Mouse (Mus musculus): Measurements from ENCODE around the gene Atl1. TPM values are rescaled to one million over a fixed set of nuclear protein-coding genes. Genes with fewer than 3 reads are reported as not detected.

Gene Atl1
- total and polyA plus RNA-seq, 2 experiments from 2014 or later: 132 to 156 TPM

DNA sequence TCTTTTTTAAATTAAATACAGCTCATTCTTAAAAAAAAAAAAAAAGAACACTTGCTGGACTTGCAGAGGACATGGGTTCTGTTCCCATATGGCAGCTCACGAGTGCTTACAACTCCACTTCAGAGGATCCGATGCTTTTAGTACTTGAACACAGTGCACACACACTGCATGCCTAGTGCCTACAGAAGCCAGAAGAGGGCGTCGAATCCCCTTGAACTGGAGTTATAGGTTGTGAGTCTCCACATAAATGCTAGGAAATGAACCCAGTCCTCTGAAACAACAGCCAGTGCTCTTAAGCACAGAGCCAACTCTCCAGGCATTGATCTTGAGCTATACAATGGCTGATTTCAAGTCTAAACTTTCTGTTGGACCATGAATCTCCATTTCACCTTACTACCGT lies 90.5 kb downstream of the Atl1 start:
- no peak overlapping the region for H3K9ac ChIP-seq
- H3K4me1 ChIP-seq (ENCODE audit: insufficient read depth): peaks cover 4% of the 10 kb centered on the region; the same call in 1 of the 2 replicates
- no peaks in the 10 kb centered on the region for H3K27me3 ChIP-seq (ENCODE audit: insufficient read depth, low read length)
- H3K36me3 ChIP-seq (ENCODE audit: insufficient read depth): peaks cover 16% of the 10 kb centered on the region; the same call in 1 of the 2 replicates
- peak; percentile 40; the same call in 1 of the 2 replicates for TF ChIP-seq CTCF (IDR thresholded peaks at IDR 0.05; ENCODE audit: low read depth)
- 69% methylated on average over 5 of the region's 5 CpGs for WGBS
- ATAC-seq: no peak
- no peak overlapping the region for H3K27ac ChIP-seq (ENCODE audit: low read depth, low read length)
- no peak overlapping the region for H3K4me3 ChIP-seq (ENCODE audit: low read depth, low read length)
- H3K9me3 ChIP-seq (ENCODE audit: low read length): no peaks in the 10 kb centered on the region
- DNase-seq: no peak
- H3K4me2 ChIP-seq (ENCODE audit: low read depth): no peak overlapping the region

GRCm38 (mm10) chr12:69985546-69985945 lies 93.1 kb downstream of the Atl1 start:
- no peak overlapping the region for H3K9ac ChIP-seq
- DNase-seq: no peak
- H3K27me3 ChIP-seq (ENCODE audit: insufficient read depth, low read length): no peaks in the 10 kb centered on the region
- peak overlapping the region; percentile 82 for H3K4me3 ChIP-seq (ENCODE audit: low read depth, low read length)
- peaks cover 16% of the 10 kb centered on the region; the same call in 1 of the 2 replicates for H3K36me3 ChIP-seq (ENCODE audit: insufficient read depth)
- H3K9me3 ChIP-seq (ENCODE audit: low read length): no peaks in the 10 kb centered on the region
- H3K27ac ChIP-seq (ENCODE audit: low read depth, low read length): no peak overlapping the region
- peaks cover 4% of the 10 kb centered on the region; the same call in 1 of the 2 replicates for H3K4me1 ChIP-seq (ENCODE audit: insufficient read depth)
- 16% methylated on average over 4 of the region's 4 CpGs for WGBS
- H3K4me2 ChIP-seq (ENCODE audit: low read depth): peak overlapping the region; percentile 80
- ATAC-seq: no peak
- TF ChIP-seq CTCF (IDR thresholded peaks at IDR 0.05; ENCODE audit: low read depth): no peak

DNA sequence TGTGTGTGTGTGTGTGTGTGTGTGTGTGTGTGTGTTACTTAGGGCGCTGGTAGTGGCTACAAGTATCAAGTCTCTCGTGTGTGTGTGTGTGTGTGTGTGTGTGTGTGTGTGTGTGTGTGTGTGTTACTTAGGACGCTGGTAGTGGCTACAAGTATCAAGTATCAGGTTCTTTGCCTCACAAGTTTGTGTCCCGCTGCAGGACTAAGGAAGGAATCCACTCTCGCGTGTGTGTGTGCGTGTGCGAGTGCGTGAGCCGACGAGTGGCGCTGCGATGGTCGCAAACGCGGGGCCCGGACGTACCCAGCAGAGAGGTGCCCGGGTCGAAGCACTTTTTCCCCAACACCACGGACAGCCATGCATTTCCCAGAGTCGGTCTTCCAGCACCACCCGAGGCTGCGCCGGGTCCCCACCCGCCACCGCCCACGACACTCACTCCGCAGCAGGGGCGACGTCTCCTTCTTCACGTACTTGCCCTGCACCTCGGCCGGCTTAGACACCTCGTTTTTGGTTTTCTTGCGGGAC lies 93.9 kb downstream of the Atl1 start:
- H3K27ac ChIP-seq (ENCODE audit: low read depth, low read length): peak overlapping the region; percentile 75
- ATAC-seq (peak; percentile 42), DNase-seq (peak; percentile 54)
- peaks cover 4% of the 10 kb centered on the region; the same call in 1 of the 2 replicates for H3K4me1 ChIP-seq (ENCODE audit: insufficient read depth)
- peak overlapping the region; percentile 82 for H3K4me3 ChIP-seq (ENCODE audit: low read depth, low read length)
- H3K27me3 ChIP-seq (ENCODE audit: insufficient read depth, low read length): no peaks in the 10 kb centered on the region
- peak overlapping the region; percentile 81 for H3K9ac ChIP-seq
- H3K4me2 ChIP-seq (ENCODE audit: low read depth): peak overlapping the region; percentile 80
- peaks cover 16% of the 10 kb centered on the region; the same call in 1 of the 2 replicates for H3K36me3 ChIP-seq (ENCODE audit: insufficient read depth)
- TF ChIP-seq CTCF (IDR thresholded peaks at IDR 0.05; ENCODE audit: low read depth): no peak
- WGBS: under 1% methylated on average over 36 of the region's 36 CpGs
- no peaks in the 10 kb centered on the region for H3K9me3 ChIP-seq (ENCODE audit: low read length)

- H3K36me3 ChIP-seq (ENCODE audit: insufficient read depth): peaks cover 10% of the 10 kb centered on the region; the same call in 1 of the 2 replicates
- peak within 1 kb of the TSS; percentile 80 for H3K4me2 ChIP-seq (ENCODE audit: low read depth)
- H3K4me3 ChIP-seq (ENCODE audit: low read depth, low read length): peak within 1 kb of the TSS; percentile 82
- H3K9me3 ChIP-seq (ENCODE audit: low read length): no peaks in the 10 kb centered on the region
- ATAC-seq (peak; percentile 92), DNase-seq (peak; percentile 89)
- peaks cover 4% of the 10 kb centered on the region; the same call in 1 of the 2 replicates for H3K4me1 ChIP-seq (ENCODE audit: insufficient read depth)
- peak; percentile 17; the same call in 1 of the 2 replicates for TF ChIP-seq CTCF (IDR thresholded peaks at IDR 0.05; ENCODE audit: low read depth)
- no peaks in the 10 kb centered on the region for H3K27me3 ChIP-seq (ENCODE audit: insufficient read depth, low read length)
- 1% methylated on average over 99 of the region's 102 CpGs for WGBS
- H3K27ac ChIP-seq (ENCODE audit: low read depth, low read length): peak within 1 kb of the TSS; percentile 75
- H3K9ac ChIP-seq: peak within 1 kb of the TSS; percentile 81
These were observed 94.5 kb downstream of the Atl1 start, which contains the start of gene Sav1 for GRCm38 (mm10) chr12:69986786-69987497. Gene Sav1, minus strand, starts transcription at chr12:69987002.

DNA sequence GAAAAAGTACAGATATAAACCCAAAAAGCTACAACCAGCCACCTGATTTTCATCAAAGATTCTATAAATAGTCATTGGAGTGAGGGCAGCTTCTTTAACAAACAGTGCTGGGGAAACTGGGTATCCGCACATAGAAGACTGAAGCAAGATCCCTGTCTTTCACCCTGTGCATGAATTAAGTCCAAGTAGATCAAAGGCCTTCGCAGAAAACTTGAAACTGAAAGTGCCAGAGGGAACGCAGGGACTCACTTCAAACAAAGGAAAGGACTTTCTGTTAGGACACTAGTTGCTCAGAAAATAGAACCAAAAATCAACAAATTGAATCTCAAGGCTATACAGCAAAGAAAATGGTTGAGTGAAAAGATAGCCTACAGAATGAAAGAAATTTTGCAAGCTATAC lies 103.0 kb downstream of the Atl1 start:
- no peaks in the 10 kb centered on the region for H3K4me1 ChIP-seq (ENCODE audit: insufficient read depth)
- H3K4me3 ChIP-seq (ENCODE audit: low read depth, low read length): no peak overlapping the region

DNA sequence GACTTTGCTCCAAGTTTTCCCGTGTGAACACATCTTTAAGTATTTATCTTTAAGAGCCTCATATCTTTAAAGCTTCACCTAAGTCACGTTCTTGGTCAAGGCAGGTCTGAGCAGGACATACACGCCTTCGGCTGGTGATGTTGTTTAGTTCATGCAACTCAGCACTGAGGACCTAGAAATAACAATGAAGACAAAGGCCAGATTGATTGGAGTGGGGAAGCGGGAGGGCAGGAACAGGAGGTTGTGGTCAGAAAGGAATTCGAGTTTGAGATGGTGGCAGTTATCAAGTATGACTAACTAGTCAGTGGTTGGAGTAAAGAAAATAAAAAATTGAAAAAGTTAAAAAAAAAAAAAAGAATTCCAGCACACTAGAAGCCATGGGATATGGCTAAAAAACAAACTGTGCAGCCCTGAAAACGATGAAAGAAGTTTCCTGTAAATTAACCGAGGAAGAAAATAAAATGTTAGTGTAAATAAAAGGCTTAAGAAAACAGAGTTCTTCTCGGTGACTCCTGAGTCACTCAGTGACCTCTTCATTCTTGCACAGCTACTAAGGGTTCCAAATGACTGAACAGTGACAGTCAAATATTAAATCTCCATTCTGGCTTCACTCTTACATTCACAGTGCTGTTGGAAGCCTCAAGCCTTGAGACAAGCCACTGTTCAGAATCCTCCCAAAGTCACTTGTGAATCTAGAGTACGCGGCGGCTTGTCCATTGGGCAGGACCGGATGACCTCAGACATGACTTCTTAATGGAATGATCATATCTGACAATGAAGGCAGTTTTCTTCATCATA lies 106.0 kb downstream of the Atl1 start:
- DNase-seq (no peak), ATAC-seq (no peak)
- no peak overlapping the region for H3K4me2 ChIP-seq (ENCODE audit: low read depth)
- no peaks in the 10 kb centered on the region for H3K9me3 ChIP-seq (ENCODE audit: low read length)
- no peaks in the 10 kb centered on the region for H3K36me3 ChIP-seq (ENCODE audit: insufficient read depth)
- no peak for TF ChIP-seq CTCF (IDR thresholded peaks at IDR 0.05; ENCODE audit: low read depth)
- H3K4me3 ChIP-seq (ENCODE audit: low read depth, low read length): no peak overlapping the region
- H3K4me1 ChIP-seq (ENCODE audit: insufficient read depth): no peaks in the 10 kb centered on the region
- 88% methylated on average over 13 of the region's 13 CpGs for WGBS
- H3K27ac ChIP-seq (ENCODE audit: low read depth, low read length): no peak overlapping the region
- no peak overlapping the region for H3K9ac ChIP-seq
- H3K27me3 ChIP-seq (ENCODE audit: insufficient read depth, low read length): no peaks in the 10 kb centered on the region

More for the DNA sequence above, 103.0 kb downstream of the Atl1 start:
- ATAC-seq (no peak), DNase-seq (no peak)
- no peak overlapping the region for H3K9ac ChIP-seq
- no peak for TF ChIP-seq CTCF (IDR thresholded peaks at IDR 0.05; ENCODE audit: low read depth)
- no peaks in the 10 kb centered on the region for H3K36me3 ChIP-seq (ENCODE audit: insufficient read depth)
- H3K9me3 ChIP-seq (ENCODE audit: low read length): no peaks in the 10 kb centered on the region
- no peak overlapping the region for H3K27ac ChIP-seq (ENCODE audit: low read depth, low read length)
- H3K27me3 ChIP-seq (ENCODE audit: insufficient read depth, low read length): no peaks in the 10 kb centered on the region
- no peak overlapping the region for H3K4me2 ChIP-seq (ENCODE audit: low read depth)
- 56% methylated on average over 3 of the region's 3 CpGs for WGBS

Data from forebrain, postnatal 0 days (tissue).